Mouse (Mus musculus) ES-Bruce4 (cell line): ENCODE measurements around the gene Olfr1392.

Source experiments
- CTCF ChIP-seq: IDR thresholded peaks from one replicate; pipeline ENCODE4 v1.8.1; 2011; ENCODE audit warnings: low read depth, low read length
- POLR2A ChIP-seq: IDR thresholded peaks from one replicate; pipeline ENCODE4 v1.8.1; 2011; ENCODE audit warnings: low read length; ENCODE audit not compliant: insufficient read depth

DNA sequence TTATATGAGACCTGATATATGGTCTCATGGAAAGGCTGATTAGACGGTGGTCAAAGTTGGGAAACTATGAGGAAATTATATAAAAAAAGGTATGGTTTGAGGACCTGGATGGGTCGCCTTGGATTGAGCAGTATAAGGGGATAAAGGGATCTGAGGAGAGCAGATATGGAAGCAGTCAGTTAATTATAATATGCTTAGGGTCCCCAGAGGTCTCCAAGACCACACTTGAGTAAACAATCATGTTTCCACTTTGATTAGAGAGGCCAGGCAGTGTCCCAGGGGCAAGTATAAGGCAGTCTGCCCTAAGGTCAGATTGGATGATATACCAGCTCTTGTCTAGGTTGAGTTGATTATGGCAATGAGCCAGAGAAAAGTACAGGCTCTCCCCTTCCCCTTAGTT is 37.4 kb downstream of the Olfr1392 start, which contains the start of gene Olfr1391:
- TF ChIP-seq CTCF (no peak), POLR2A (no peak)
